Mouse (Mus musculus) forebrain, embryonic 14.5 days (tissue): ENCODE measurements around the gene Mindy4. TPM values are rescaled to one million over a fixed set of nuclear protein-coding genes. Genes with fewer than 3 reads are reported as not detected.

Source experiments
- ATAC-seq: fragments of 200-750 bp; cut with Nextera tagmentation; 2 replicates; pipeline ENCODE4 v1.8.0; 2017; ENCODE audit warnings: mild to moderate bottlenecking, moderate library complexity
- DNase-seq: peaks from one replicate; pipeline ENCODE4 v3.0.0-alpha.2; 2015; ENCODE audit warnings: low spot score
- H3K27ac ChIP-seq: fragments of 300-500 bp; sonication (generic); 2 replicates; pipeline ENCODE4 v1.5.1; 2014; ENCODE audit warnings: low read depth, mild to moderate bottlenecking, control low read depth, low read length, moderate library complexity
- H3K27me3 ChIP-seq: fragments of 300-500 bp; sonication (generic); replicated peaks from 2 replicates; pipeline ENCODE4 v1.6.1; 2014; ENCODE audit warnings: low read length, control low read depth, mixed read lengths; ENCODE audit not compliant: control insufficient read depth, insufficient read depth
- H3K36me3 ChIP-seq: fragments of 300-500 bp; sonication (generic); 2 replicates; pipeline ENCODE4 v1.6.1; 2014; ENCODE audit warnings: low read length, control low read depth; ENCODE audit not compliant: control insufficient read depth, insufficient read depth
- H3K4me1 ChIP-seq: fragments of 300-500 bp; sonication (generic); 2 replicates; pipeline ENCODE4 v1.6.1; 2014; ENCODE audit warnings: antibody characterized with exemption, low read length, control low read depth; ENCODE audit not compliant: control insufficient read depth, insufficient read depth
- H3K4me2 ChIP-seq: fragments of 300-500 bp; sonication (generic); 2 replicates; pipeline ENCODE4 v1.6.1; 2014; ENCODE audit warnings: mild to moderate bottlenecking, control low read depth, low read length
- H3K4me3 ChIP-seq: fragments of 300-500 bp; sonication (generic); 2 replicates; pipeline ENCODE4 v1.5.1; 2014; ENCODE audit warnings: low read depth, low read length, control low read depth
- H3K9ac ChIP-seq: fragments of 300-500 bp; sonication (generic); 2 replicates; pipeline ENCODE4 v1.6.1; 2014; ENCODE audit warnings: mild to moderate bottlenecking, low read length, control low read depth, moderate library complexity
- H3K9me3 ChIP-seq: fragments of 300-500 bp; sonication (generic); replicated peaks from 2 replicates; pipeline ENCODE4 v1.6.1; 2016; ENCODE audit warnings: low read length, control low read depth, mixed read lengths; ENCODE audit not compliant: control insufficient read depth
- WGBS: fragments of 180-500 bp; shearing (Covaris S2); extraction: QIAGEN DNeasy Blood & Tissue Kit; methylation state at CpG from one replicate; pipeline ENCODE4 v1.1.7; 2014; 5-methylcytosine and 5-hydroxymethylcytosine counted together
- polyA plus RNA-seq: library from polyadenylated mRNA; unstranded; fragments of >200 nt; fragmentation: Nextera tagmentation; extraction: Ambion mirVana; gene quantifications from 2 replicates; pipeline ENCODE4 v1.2.1, GENCODE M21; 2014

The Mindy4 gene
- polyA plus RNA-seq, 1 experiment from 2014 or later, result 18.6 TPM

- H3K9ac ChIP-seq, result no peak overlapping the region
- no peaks in the 10 kb centered on the region for H3K9me3 ChIP-seq
- H3K27me3 ChIP-seq, result no peaks in the 10 kb centered on the region
- 95% methylated on average over 6 of the region's 6 CpGs for WGBS
- H3K4me3 ChIP-seq, result no peak overlapping the region
- ATAC-seq, result no peak
- no peak overlapping the region for H3K4me2 ChIP-seq
- no peaks in the 10 kb centered on the region for H3K4me1 ChIP-seq
- DNase-seq, result no peak
- no peaks in the 10 kb centered on the region for H3K36me3 ChIP-seq
- no peak overlapping the region for H3K27ac ChIP-seq
Observed at GRCm38 (mm10) chr6:55350383-55350952, 147.3 kb downstream of the Mindy4 start.

GRCm38 (mm10) chr6:55351712-55352111 is 148.5 kb downstream of the Mindy4 start:
- DNase-seq (no peak), ATAC-seq (no peak)
- Histone ChIP-seq H3K27me3 (no peaks in the 10 kb centered on the region), H3K4me1 (no peaks in the 10 kb centered on the region), H3K9me3 (no peaks in the 10 kb centered on the region), H3K4me3 (no peak overlapping the region), H3K4me2 (no peak overlapping the region), H3K36me3 (no peaks in the 10 kb centered on the region), H3K9ac (no peak overlapping the region), H3K27ac (no peak overlapping the region)
- 81% methylated on average over 7 of the region's 7 CpGs for WGBS

- no peaks in the 10 kb centered on the region for H3K9me3 ChIP-seq
- ATAC-seq (no peak), DNase-seq (no peak)
- H3K27ac ChIP-seq, result no peak overlapping the region
- H3K4me2 ChIP-seq, result no peak overlapping the region
- H3K4me3 ChIP-seq, result no peak overlapping the region
- H3K27me3 ChIP-seq, result no peaks in the 10 kb centered on the region
- no peaks in the 10 kb centered on the region for H3K36me3 ChIP-seq
- H3K9ac ChIP-seq, result no peak overlapping the region
- 89% methylated on average over 12 of the region's 12 CpGs for WGBS
- H3K4me1 ChIP-seq, result peaks cover 4% of the 10 kb centered on the region; the same call in 1 of the 2 replicates
Observed at GRCm38 (mm10) chr6:55353711-55354445, 150.7 kb downstream of the Mindy4 start.

- no peaks in the 10 kb centered on the region for H3K9me3 ChIP-seq
- H3K4me1 ChIP-seq, result peaks cover 4% of the 10 kb centered on the region; the same call in 1 of the 2 replicates
- DNase-seq, result no peak
- no peak overlapping the region for H3K9ac ChIP-seq
- H3K36me3 ChIP-seq, result no peaks in the 10 kb centered on the region
- H3K27ac ChIP-seq, result no peak overlapping the region
- WGBS, result 67% methylated on average over 4 of the region's 4 CpGs
- no peaks in the 10 kb centered on the region for H3K27me3 ChIP-seq
- H3K4me2 ChIP-seq, result no peak overlapping the region
- ATAC-seq, result no peak
- no peak overlapping the region for H3K4me3 ChIP-seq
Observed at GRCm38 (mm10) chr6:55354456-55355117, 151.4 kb downstream of the Mindy4 start.

- no peaks in the 10 kb centered on the region for H3K36me3 ChIP-seq
- no peaks in the 10 kb centered on the region for H3K27me3 ChIP-seq
- H3K4me2 ChIP-seq, result no peak overlapping the region
- H3K4me3 ChIP-seq, result no peak overlapping the region
- 81% methylated on average over 7 of the region's 7 CpGs for WGBS
- DNase-seq (no peak), ATAC-seq (no peak)
- peaks cover 4% of the 10 kb centered on the region; the same call in 1 of the 2 replicates for H3K4me1 ChIP-seq
- H3K27ac ChIP-seq, result no peak overlapping the region
- no peaks in the 10 kb centered on the region for H3K9me3 ChIP-seq
- H3K9ac ChIP-seq, result no peak overlapping the region
Observed at GRCm38 (mm10) chr6:55355575-55355974, 152.4 kb downstream of the Mindy4 start.

GRCm38 (mm10) chr6:55356017-55356703 is 153.0 kb downstream of the Mindy4 start:
- DNase-seq, result no peak
- ATAC-seq, result no peak
- H3K36me3 ChIP-seq, result no peaks in the 10 kb centered on the region
- no peak overlapping the region for H3K9ac ChIP-seq
- H3K4me3 ChIP-seq, result no peak overlapping the region
- H3K27me3 ChIP-seq, result no peaks in the 10 kb centered on the region
- 78% methylated on average over 5 of the region's 5 CpGs for WGBS
- no peak overlapping the region for H3K27ac ChIP-seq
- peaks cover 4% of the 10 kb centered on the region; the same call in 1 of the 2 replicates for H3K4me1 ChIP-seq
- H3K9me3 ChIP-seq, result no peaks in the 10 kb centered on the region
- no peak overlapping the region for H3K4me2 ChIP-seq

GRCm38 (mm10) chr6:55356976-55357635 is 153.9 kb downstream of the Mindy4 start:
- no peaks in the 10 kb centered on the region for H3K27me3 ChIP-seq
- no peak overlapping the region for H3K4me3 ChIP-seq
- no peak overlapping the region for H3K9ac ChIP-seq
- WGBS, result 48% methylated on average over 5 of the region's 5 CpGs
- H3K4me1 ChIP-seq, result peaks cover 4% of the 10 kb centered on the region; the same call in 1 of the 2 replicates
- no peaks in the 10 kb centered on the region for H3K36me3 ChIP-seq
- DNase-seq (no peak), ATAC-seq (no peak)
- no peaks in the 10 kb centered on the region for H3K9me3 ChIP-seq
- no peak overlapping the region; the same call in 1 of the 2 replicates for H3K27ac ChIP-seq
- no peak overlapping the region for H3K4me2 ChIP-seq

GRCm38 (mm10) chr6:55357636-55358031 is 154.5 kb downstream of the Mindy4 start:
- Histone ChIP-seq H3K4me2 (no peak overlapping the region), H3K36me3 (no peaks in the 10 kb centered on the region), H3K27ac (no peak overlapping the region; the same call in 1 of the 2 replicates), H3K4me1 (peaks cover 4% of the 10 kb centered on the region; the same call in 1 of the 2 replicates), H3K9me3 (no peaks in the 10 kb centered on the region), H3K27me3 (no peaks in the 10 kb centered on the region), H3K4me3 (no peak overlapping the region), H3K9ac (no peak overlapping the region)
- WGBS, result 20% methylated on average over 6 of the region's 6 CpGs
- DNase-seq (no peak), ATAC-seq (no peak)
